ENCODE assay signal across 7 mouse cellular contexts in the genomic region with DNA sequence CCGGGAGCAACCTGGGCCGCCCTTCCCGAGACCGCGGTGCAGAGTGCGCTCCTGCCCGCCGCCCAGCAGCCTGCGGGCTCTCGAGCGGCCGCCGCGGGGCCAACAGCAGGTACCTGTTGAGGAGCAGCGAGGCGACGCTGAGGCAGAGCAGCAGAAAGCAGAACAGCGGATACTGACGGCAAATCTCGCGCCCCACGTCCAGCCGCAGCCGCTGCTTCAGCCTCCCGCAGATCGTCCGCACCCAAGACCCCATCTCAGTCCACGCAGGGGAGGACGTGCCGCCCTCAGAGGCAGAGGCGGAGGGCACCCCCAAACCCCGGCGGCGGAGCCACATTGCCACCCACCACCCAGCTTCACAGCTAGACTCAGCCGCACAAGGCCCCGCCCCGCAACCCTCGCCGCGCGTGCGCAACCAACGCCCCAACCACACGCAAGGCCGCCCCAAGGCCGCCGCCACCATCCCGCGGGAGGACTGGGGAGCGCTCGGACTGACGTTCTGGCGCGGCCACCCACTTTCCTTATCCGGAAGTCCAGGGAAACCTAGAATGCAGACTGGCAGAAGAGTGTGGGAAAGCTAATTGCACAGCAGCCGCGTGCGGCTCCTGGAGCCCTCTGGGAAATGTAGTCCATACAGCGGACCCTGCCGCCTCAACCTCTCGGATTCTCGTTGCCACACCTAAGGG. TPM values are rescaled to one million over a fixed set of nuclear protein-coding genes. Genes with fewer than 3 reads are reported as not detected.
DNase-seq lines count a peak whose midpoint lies in the region; ATAC-seq lines count a peak whose summit lies in the region.

A gene (minus strand): TSS at position 404 of the 683 bp plus-strand sequence.

- H3K9me3 ChIP-seq in intestine, embryonic 15.5 days: no peaks in the 10 kb centered on the region
- H3K9me3 ChIP-seq in midbrain, embryonic 10.5 days (replicated peaks): no peaks in the 10 kb centered on the region

- H3K4me2 ChIP-seq in intestine, embryonic 15.5 days (replicated peaks): peak within 1 kb of the TSS; percentile 80

- peak within 1 kb of the TSS; percentile 93 for H3K27ac ChIP-seq in intestine, embryonic 15.5 days
- peak within 1 kb of the TSS; percentile 87 for H3K27ac ChIP-seq in midbrain, embryonic 10.5 days (replicated peaks)

- H3K36me3 ChIP-seq in intestine, embryonic 15.5 days: no peaks in the 10 kb centered on the region
- no peaks in the 10 kb centered on the region for H3K36me3 ChIP-seq in midbrain, embryonic 10.5 days

- DNase-seq in adrenal gland, adult 2 months: peak; percentile 99
- DNase-seq in embryo, embryonic 11.5 days (ENCODE audit: low read depth, low spot score): peak; percentile 88
- peak; percentile 95 to 97 for DNase-seq in gastrocnemius, postnatal 36 days
- peak; percentile 98 to 99 for DNase-seq in left cerebral cortex, postnatal 25 days (ENCODE audit: low spot score in 2 of 2)
- DNase-seq in midbrain, embryonic 10.5 days (ENCODE audit: low spot score): peak; percentile 93
- DNase-seq in right cerebral cortex, postnatal 4 days: peak; percentile 98

- H3K27me3 ChIP-seq in intestine, embryonic 15.5 days (replicated peaks): no peaks in the 10 kb centered on the region
- H3K27me3 ChIP-seq in midbrain, embryonic 10.5 days (ENCODE audit: low read depth, poor library complexity, severe bottlenecking): no peaks in the 10 kb centered on the region

- H3K9ac ChIP-seq in intestine, embryonic 15.5 days: peak within 1 kb of the TSS; percentile 85

- peak within 1 kb of the TSS; percentile 76 for H3K4me3 ChIP-seq in intestine, embryonic 15.5 days (replicated peaks)
- H3K4me3 ChIP-seq in midbrain, embryonic 10.5 days: peak within 1 kb of the TSS; percentile 80

- intact Hi-C loops in gastrocnemius, postnatal 36 days (cut with DNase I): loop anchor here (2.0 kb wide), 1 partner anchor 84 kb away; no protein-coding TSS in a partner anchor
- intact Hi-C loops in left cerebral cortex, postnatal 25 days (cut with DNase I): loop anchor here (1.0 to 2.0 kb wide), 3 partner anchors 42 to 110 kb away; a partner anchor contains a TSS

- peak; percentile 98 for ATAC-seq in intestine, embryonic 15.5 days

- under 1% methylated on average over 62 of the region's 62 CpGs for WGBS in intestine, embryonic 15.5 days
- WGBS in midbrain, embryonic 10.5 days: under 1% methylated on average over 62 of the region's 62 CpGs

- H3K4me1 ChIP-seq in intestine, embryonic 15.5 days (replicated peaks): peaks cover 2% of the 10 kb centered on the region; the same call in 1 of the 2 replicates
- peaks cover 25% of the 10 kb centered on the region for H3K4me1 ChIP-seq in midbrain, embryonic 10.5 days

RNA-seq across cellular contexts. Expression of the gene that starts here (rescaled TPM):
- 10 to 100 TPM; 49.1 to 57.3 TPM for total RNA-seq in adrenal gland, adult 2 months (2021)
- polyA plus RNA-seq in adrenal gland, adult 2 months (2012; rRNA removed): 24.9 and 28.1 TPM in 2 replicates
- total RNA-seq in gastrocnemius, postnatal 36 days (2021): 10 to 100 TPM in 1 of 2 experiments, 1 to 10 TPM in 1; 9.9 to 11.9 TPM
- polyA plus RNA-seq in intestine, embryonic 15.5 days (2015; fragmentation: Nextera tagmentation; extraction: Ambion mirVana): 31.3 and 35.2 TPM in 2 replicates
- 10 to 100 TPM; 52.9 to 54.7 TPM for total RNA-seq in left cerebral cortex, postnatal 25 days (2021)
- 20.7 and 21.1 TPM in 2 replicates for polyA plus RNA-seq in midbrain, embryonic 10.5 days (2016; fragmentation: Nextera tagmentation; extraction: Ambion mirVana)

Comparison
In these comparisons a context has a peak if more than half of its experiments do, and no peak if none do; other contexts are left out.
1. Peak in every context shown above with its lines: DNase-seq, ATAC-seq, H3K4me3 ChIP-seq and H3K27ac ChIP-seq.